Mouse (Mus musculus) limb, embryonic 14.5 days (tissue): ENCODE results near the gene I0C0044D17Rik. TPM values are rescaled to one million over a fixed set of nuclear protein-coding genes. Genes with fewer than 3 reads are reported as not detected.

Experiments used
- ATAC-seq: fragments of 200-750 bp; cut with Nextera tagmentation; 2 replicates; pipeline ENCODE4 v1.8.0; 2017; ENCODE audit warnings: low read depth, moderate number of reproducible peaks, moderate TSS enrichment; ENCODE audit not compliant: low FRiP score
- DNase-seq: peaks from one replicate; pipeline ENCODE4 v3.0.0-alpha.2; 2015; ENCODE audit warnings: low spot score
- H3K27ac ChIP-seq: fragments of 300-500 bp; sonication (generic); replicated peaks from 2 replicates; pipeline ENCODE4 v1.5.1; 2014; ENCODE audit warnings: low read depth, mild to moderate bottlenecking, low read length, moderate library complexity, mixed read lengths
- H3K27me3 ChIP-seq: fragments of 300-500 bp; sonication (generic); 2 replicates; pipeline ENCODE4 v1.6.1; 2014; ENCODE audit warnings: low read length, mixed read lengths; ENCODE audit not compliant: control insufficient read depth, insufficient read depth
- H3K36me3 ChIP-seq: fragments of 300-500 bp; sonication (generic); 2 replicates; pipeline ENCODE4 v1.6.1; 2014; ENCODE audit warnings: mild to moderate bottlenecking, low read length, moderate library complexity, mixed read lengths; ENCODE audit not compliant: control insufficient read depth, insufficient read depth
- H3K4me1 ChIP-seq: fragments of 300-500 bp; sonication (generic); 2 replicates; pipeline ENCODE4 v1.6.1; 2014; ENCODE audit warnings: antibody characterized with exemption, low read length, mixed read lengths; ENCODE audit not compliant: control insufficient read depth, insufficient read depth
- H3K4me2 ChIP-seq: fragments of 300-500 bp; sonication (generic); replicated peaks from 2 replicates; pipeline ENCODE4 v1.6.1; 2014; ENCODE audit warnings: low read depth, mild to moderate bottlenecking, low read length, moderate library complexity; ENCODE audit not compliant: severe bottlenecking
- H3K4me3 ChIP-seq: fragments of 300-500 bp; sonication (generic); replicated peaks from 2 replicates; pipeline ENCODE4 v1.5.1; 2014; ENCODE audit warnings: low read length
- H3K9ac ChIP-seq: fragments of 300-500 bp; sonication (generic); 2 replicates; pipeline ENCODE4 v1.6.1; 2014; ENCODE audit warnings: mild to moderate bottlenecking, low read depth, low read length, moderate library complexity; ENCODE audit not compliant: severe bottlenecking
- H3K9me3 ChIP-seq: fragments of 300-500 bp; sonication (generic); 2 replicates; pipeline ENCODE4 v1.6.1; 2016; ENCODE audit warnings: low read length; ENCODE audit not compliant: control insufficient read depth
- POLR2A ChIP-seq: fragments of 200-500 bp; IDR thresholded peaks from 2 replicates; pipeline ENCODE4 v1.8.0; 2012; ENCODE audit warnings: inconsistent platforms, mild to moderate bottlenecking, moderate library complexity, borderline replicate concordance; ENCODE audit not compliant: insufficient read depth, insufficient read length; ENCODE audit errors: extremely low read depth
- WGBS: fragments of 180-500 bp; shearing (Covaris S2); extraction: QIAGEN DNeasy Blood & Tissue Kit; methylation state at CpG from one replicate; pipeline ENCODE4 v1.1.7; 2014; 5-methylcytosine and 5-hydroxymethylcytosine counted together
- polyA plus RNA-seq, 2 experiments: library from polyadenylated mRNA; depleted of rRNA in 1 of 2; stranded (reverse) in 1 of 2; unstranded in 1 of 2; fragments of >200 nt; fragmentation: Nextera tagmentation in 1 of 2; extraction: Ambion mirVana in 1 of 2; gene quantifications; 2 replicates each; pipeline versions ENCODE4 v1.2.1 to v1.2.3; 2012 to 2014

Gene I0C0044D17Rik
- polyA plus RNA-seq, 2 experiments, result not detected

- peak overlapping the region; percentile 68 for H3K27ac ChIP-seq
- ATAC-seq (no peak; the same call in 1 of the 2 replicates), DNase-seq (peak; percentile 34)
- WGBS, result 7% methylated on average over 10 of the region's 10 CpGs
- H3K4me2 ChIP-seq, result peak overlapping the region; percentile 45
- H3K4me1 ChIP-seq, result peaks cover 42% of the 10 kb centered on the region
- no peaks in the 10 kb centered on the region for H3K36me3 ChIP-seq
- H3K4me3 ChIP-seq, result peak overlapping the region; percentile 8; the same call in 1 of the 2 replicates
- no peaks in the 10 kb centered on the region for H3K9me3 ChIP-seq
- H3K27me3 ChIP-seq, result no peaks in the 10 kb centered on the region
- H3K9ac ChIP-seq, result no peak overlapping the region
- TF ChIP-seq POLR2A, result no peak
These were observed 33.8 kb downstream of the I0C0044D17Rik start for GRCm38 (mm10) chr4:98789861-98790311.

- no peaks in the 10 kb centered on the region for H3K9me3 ChIP-seq
- peaks cover 5% of the 10 kb centered on the region for H3K36me3 ChIP-seq
- no peak for TF ChIP-seq POLR2A
- no peaks in the 10 kb centered on the region for H3K27me3 ChIP-seq
- peak overlapping the region; percentile 45 for H3K4me2 ChIP-seq
- peaks cover 37% of the 10 kb centered on the region for H3K4me1 ChIP-seq
- ATAC-seq, result peak; percentile 53
- H3K9ac ChIP-seq, result no peak overlapping the region; the same call in 1 of the 2 replicates
- peak overlapping the region; percentile 70 for H3K27ac ChIP-seq
- H3K4me3 ChIP-seq, result 0 out of 2 replicates have a peak overlapping the region, but pooled peaks have one; percentile 8
- peak; percentile 73 for DNase-seq
- 37% methylated on average over 7 of the region's 7 CpGs for WGBS
These were observed 34.4 kb downstream of the I0C0044D17Rik start for GRCm38 (mm10) chr4:98789133-98789765.

GRCm38 (mm10) chr4:98786281-98786680, 37.4 kb downstream of the I0C0044D17Rik start:
- DNase-seq, result no peak
- Histone ChIP-seq H3K4me3 (no peak overlapping the region), H3K27me3 (no peaks in the 10 kb centered on the region), H3K9ac (no peak overlapping the region), H3K36me3 (peaks cover 10% of the 10 kb centered on the region), H3K27ac (no peak overlapping the region), H3K9me3 (no peaks in the 10 kb centered on the region), H3K4me2 (no peak overlapping the region), H3K4me1 (peaks cover 37% of the 10 kb centered on the region)
- no peak for TF ChIP-seq POLR2A
- no peak for ATAC-seq
- 40% methylated on average over 3 of the region's 3 CpGs for WGBS

- peaks cover 38% of the 10 kb centered on the region for H3K4me1 ChIP-seq
- H3K36me3 ChIP-seq, result peaks cover 10% of the 10 kb centered on the region
- no peaks in the 10 kb centered on the region for H3K9me3 ChIP-seq
- H3K27ac ChIP-seq, result no peak overlapping the region
- no peaks in the 10 kb centered on the region for H3K27me3 ChIP-seq
- TF ChIP-seq POLR2A, result no peak
- WGBS, result 45% methylated on average over 8 of the region's 8 CpGs
- no peak overlapping the region for H3K9ac ChIP-seq
- no peak for ATAC-seq
- H3K4me2 ChIP-seq, result no peak overlapping the region
- no peak for DNase-seq
- no peak overlapping the region for H3K4me3 ChIP-seq
These were observed 37.8 kb downstream of the I0C0044D17Rik start for GRCm38 (mm10) chr4:98785851-98786250.

- no peak for DNase-seq
- Histone ChIP-seq H3K36me3 (peaks cover 13% of the 10 kb centered on the region), H3K4me3 (no peak overlapping the region), H3K9ac (0 out of 2 replicates have a peak overlapping the region, but pooled peaks have one; percentile 21), H3K27me3 (no peaks in the 10 kb centered on the region), H3K4me2 (no peak overlapping the region), H3K9me3 (no peaks in the 10 kb centered on the region), H3K27ac (peak overlapping the region; percentile 43; the same call in 1 of the 2 replicates), H3K4me1 (peaks cover 38% of the 10 kb centered on the region)
- no peak for ATAC-seq
- TF ChIP-seq POLR2A, result no peak
- 15% methylated on average over 16 of the region's 16 CpGs for whole genome bisulfite sequencing
These were observed 45.4 kb downstream of the I0C0044D17Rik start for GRCm38 (mm10) chr4:98778219-98778618.

- peaks cover 38% of the 10 kb centered on the region for H3K4me1 ChIP-seq
- ATAC-seq, result no peak
- peaks cover 19% of the 10 kb centered on the region for H3K36me3 ChIP-seq
These were observed 46.2 kb downstream of the I0C0044D17Rik start for GRCm38 (mm10) chr4:98777464-98777863.

More at GRCm38 (mm10) chr4:98777464-98777863, 46.2 kb downstream of the I0C0044D17Rik start:
- Histone ChIP-seq H3K4me3 (no peak overlapping the region), H3K27me3 (no peaks in the 10 kb centered on the region), H3K27ac (peak overlapping the region; percentile 43; the same call in 1 of the 2 replicates), H3K9me3 (no peaks in the 10 kb centered on the region), H3K9ac (no peak overlapping the region), H3K4me2 (0 out of 2 replicates have a peak overlapping the region, but pooled peaks have one; percentile 7)
- no peak for DNase-seq
- no peak for TF ChIP-seq POLR2A
- WGBS, result 69% methylated on average over 6 of the region's 6 CpGs
